Mouse (Mus musculus): Measurements from ENCODE around the gene U2af1l4.

The U2af1l4 gene

DNA sequence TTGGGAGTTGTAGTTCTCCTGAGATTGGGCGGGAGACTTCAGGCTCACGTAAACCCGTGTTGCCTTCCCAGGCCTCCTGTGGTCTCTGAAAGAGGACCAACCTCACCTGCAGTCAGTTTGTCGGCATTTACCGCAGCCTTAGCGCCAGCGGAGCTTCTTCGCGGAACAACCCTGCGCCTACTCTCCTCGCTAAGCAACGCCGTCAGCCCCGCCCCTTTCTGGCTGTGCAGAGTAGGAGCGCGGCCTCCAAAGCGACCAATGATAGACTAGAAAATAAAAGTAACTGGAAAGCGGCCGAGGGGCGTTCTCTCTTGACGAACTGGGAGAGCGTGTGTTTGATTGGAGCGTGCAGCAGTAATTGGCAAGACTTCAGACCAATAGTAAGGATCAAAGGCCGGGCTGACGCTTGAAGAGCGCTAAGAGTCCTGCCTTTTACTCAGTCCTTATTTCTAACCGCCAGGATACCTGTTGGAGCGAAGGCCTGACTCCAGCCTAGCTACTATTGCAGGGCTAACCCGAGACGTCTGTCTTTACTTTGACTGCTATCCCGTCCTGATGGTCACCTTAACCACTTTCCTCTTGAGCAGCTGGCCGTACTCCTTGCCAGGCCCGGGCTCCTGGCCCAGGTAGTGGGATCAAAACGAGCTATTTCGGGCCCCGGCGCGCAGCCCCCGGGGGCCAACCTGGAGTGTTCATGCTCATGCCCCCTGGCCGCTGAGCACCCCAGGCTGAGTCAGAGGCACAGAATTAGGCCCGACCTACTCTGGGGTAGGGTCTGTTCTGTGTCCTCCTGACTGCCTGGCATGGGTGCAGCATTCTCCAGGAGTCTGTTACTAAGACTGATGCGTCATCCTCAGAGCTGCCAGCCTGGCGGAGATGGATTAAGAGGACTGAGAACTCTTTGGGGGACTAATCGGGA lies 10.7 kb upstream of the U2af1l4 start, which contains the start of the genes Hspb6 and Proser3:
Gene Hspb6, plus strand, starts transcription at position 77 of the 919 bp plus-strand sequence.
Gene Proser3, minus strand, starts transcription at position 198 of the 919 bp plus-strand sequence.
- DNase-seq (ENCODE audit: low read depth) = peak; percentile 99

- DNase-seq (ENCODE audit: low read depth) = peak; percentile 60
Observed at GRCm38 (mm10) chr7:30553021-30553589, 10.0 kb upstream of the U2af1l4 start.

DNA sequence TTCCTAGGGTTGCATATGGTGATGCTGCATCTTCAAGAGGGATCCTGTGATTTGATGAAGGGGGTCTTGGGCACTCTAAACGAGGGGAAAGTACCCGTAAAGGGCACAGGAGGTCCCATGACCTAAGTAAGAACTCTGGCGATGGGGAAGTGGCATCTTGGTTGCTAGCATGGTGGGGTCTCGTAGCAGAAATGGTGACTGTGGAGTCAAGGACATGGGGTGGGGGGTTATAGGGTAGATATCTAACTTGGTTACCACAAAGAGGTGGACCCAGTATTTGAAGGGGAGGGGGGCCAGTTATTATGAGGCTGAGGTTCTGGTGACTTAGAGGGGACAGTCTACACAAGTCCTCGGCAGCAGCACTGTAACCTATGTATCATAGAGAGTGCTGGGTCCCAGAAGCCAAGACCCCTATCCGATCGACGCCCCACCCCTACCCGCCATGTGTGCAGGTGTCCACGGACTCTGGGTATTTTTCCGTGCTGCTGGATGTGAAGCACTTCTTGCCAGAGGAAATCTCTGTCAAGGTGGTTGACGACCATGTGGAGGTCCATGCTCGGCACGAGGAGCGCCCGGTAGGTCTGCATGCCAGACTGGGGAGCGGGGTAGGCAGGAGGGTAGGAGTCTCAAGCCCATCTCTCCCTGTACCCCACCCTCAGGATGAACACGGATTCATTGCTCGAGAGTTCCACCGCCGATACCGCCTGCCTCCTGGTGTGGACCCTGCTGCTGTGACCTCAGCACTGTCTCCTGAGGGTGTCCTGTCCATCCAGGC lies 9.1 kb upstream of the U2af1l4 start:
- no peak for DNase-seq (ENCODE audit: low read depth)

GRCm38 (mm10) chr7:30556894-30557536 lies 6.1 kb upstream of the U2af1l4 start:
- DNase-seq (ENCODE audit: low read depth) = peak; percentile 59

- no peak for DNase-seq (ENCODE audit: low read depth)
Observed at GRCm38 (mm10) chr7:30557901-30558514, 5.1 kb upstream of the U2af1l4 start.

- DNase-seq (ENCODE audit: low read depth) = peak; percentile 53
Observed at GRCm38 (mm10) chr7:30558656-30559442, 4.3 kb upstream of the U2af1l4 start.

DNA sequence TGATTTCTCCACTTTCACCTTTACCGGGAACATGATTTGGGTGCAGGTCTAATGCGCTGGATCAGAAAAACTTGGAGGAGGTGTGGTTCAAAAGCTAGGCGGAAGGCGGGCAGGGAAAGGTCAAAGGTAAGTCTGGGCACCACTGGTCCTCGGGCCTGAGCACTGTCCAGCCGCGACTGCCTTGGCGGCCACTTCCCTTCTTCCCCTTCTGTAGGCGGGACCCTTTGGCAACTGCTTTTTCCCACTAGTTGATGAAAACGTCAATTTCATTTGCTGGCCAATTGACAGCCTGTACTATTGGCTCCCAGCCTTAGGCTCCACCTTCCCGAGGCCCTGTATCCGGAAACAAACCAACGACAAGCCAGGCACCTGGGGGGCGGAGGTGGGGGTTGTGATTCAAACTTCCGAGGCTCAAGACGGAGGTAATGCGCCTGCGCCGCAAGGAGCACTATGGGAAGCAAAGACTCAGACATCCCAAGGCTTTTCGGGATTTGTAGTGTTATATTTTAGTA lies 3.6 kb upstream of the U2af1l4 start, which contains the start of gene Lin37:
Gene Lin37, minus strand, starts transcription at position 396 of the 512 bp plus-strand sequence.
- peak; percentile 96 for DNase-seq (ENCODE audit: low read depth)

DNA sequence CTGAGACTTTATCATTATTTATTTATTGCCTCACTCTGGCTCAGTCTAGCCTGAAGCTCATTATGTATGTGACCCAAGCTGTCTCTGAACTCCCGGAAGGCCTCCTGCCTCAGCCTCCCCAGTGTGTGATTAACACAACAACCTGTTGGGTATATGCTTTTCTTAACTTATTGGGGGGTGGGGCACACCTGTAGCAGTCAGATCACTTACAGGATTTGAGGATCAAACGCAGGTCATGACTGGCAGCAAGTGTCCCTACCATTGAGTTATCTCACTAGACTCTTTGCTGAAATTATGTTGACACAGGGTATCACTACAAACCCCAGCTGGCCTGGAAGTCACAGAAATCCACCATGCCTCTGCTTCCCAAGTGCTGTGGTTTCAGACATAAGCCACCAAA lies 2.8 kb upstream of the U2af1l4 start:
- no peak for DNase-seq (ENCODE audit: low read depth)

DNA sequence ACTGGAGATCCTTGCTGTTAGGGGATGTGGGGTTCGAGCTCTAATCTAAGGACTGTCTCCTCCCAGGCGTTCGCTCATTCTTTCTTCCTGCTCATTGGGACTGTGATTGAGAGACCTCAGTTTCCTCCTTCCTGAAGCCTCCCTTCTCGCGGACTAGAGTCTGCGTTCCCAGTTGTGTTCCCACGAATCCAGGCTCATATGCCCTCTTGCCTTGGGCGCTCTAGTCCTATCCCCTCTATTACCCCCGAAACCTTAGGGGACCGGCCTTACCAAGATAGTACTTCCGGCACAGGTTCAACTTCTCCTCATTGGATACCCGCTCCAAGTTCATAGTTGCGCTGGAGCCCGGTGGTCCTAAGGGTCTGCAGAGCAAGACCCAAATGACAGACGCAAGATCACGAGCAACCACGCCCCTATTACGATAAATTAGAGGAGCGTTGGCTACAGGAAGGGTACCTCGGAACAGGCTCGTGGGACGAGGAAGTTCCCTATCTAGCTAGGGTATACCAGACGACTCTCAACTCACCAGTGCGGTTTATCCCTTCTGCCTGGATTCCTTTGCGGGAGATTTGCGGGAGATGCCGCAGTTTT lies 480 bp upstream of the U2af1l4 start:
- no peak for DNase-seq (ENCODE audit: low read depth)

DNA sequence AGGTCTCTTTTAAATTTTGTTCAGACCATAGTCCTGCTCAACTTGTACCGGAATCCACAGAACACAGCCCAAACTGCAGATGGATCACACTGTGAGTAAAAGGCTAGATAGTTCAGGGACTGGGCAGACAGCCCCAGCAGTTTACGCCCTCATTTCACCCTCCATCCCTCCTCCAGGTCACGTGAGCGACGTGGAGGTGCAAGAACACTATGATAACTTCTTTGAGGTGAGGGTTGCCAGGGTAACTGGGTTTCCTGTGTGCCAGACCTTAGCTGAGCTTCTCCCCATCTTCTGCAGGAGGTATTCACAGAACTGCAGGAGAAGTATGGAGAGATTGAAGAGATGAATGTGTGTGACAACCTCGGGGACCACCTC lies 792 bp downstream of the U2af1l4 start:
- peak; percentile 93 for DNase-seq (ENCODE audit: low read depth)

DNA sequence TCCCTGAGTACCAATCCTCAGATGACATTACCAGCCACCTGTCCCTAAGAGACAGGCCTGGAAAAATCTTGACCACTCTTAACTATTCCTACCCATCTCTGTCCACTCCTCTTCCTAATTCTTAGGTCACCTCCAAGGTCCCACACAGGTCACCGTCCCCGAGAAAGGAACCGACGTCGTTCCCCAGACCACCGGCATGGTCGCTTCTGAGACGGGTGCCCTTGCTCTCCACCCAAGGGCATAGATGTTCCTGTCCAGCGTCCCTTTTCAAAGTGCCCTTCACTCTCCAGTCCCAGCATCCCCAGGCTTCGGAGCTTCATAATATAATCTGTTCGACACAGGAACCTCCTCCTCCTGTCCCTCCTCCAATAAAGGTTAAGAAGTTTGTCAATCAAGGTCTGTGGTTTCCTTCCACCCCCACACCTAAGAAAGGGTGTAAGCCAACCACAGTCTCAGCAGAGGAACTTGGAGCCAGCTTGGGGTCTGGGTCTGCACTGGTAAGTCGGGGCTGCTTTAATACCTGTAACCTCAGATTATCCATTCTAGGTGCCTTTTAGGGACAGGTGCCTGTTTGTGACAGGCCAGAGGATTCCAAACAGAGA lies 2.0 kb downstream of the U2af1l4 start, which contains the start of gene Igflr1:
Gene Igflr1, plus strand, starts transcription at position 458 of the 602 bp plus-strand sequence.
- DNase-seq (ENCODE audit: low read depth) = peak; percentile 76

GRCm38 (mm10) chr7:30566033-30566432 lies 2.9 kb downstream of the U2af1l4 start:
- no peak for DNase-seq (ENCODE audit: low read depth)

DNA sequence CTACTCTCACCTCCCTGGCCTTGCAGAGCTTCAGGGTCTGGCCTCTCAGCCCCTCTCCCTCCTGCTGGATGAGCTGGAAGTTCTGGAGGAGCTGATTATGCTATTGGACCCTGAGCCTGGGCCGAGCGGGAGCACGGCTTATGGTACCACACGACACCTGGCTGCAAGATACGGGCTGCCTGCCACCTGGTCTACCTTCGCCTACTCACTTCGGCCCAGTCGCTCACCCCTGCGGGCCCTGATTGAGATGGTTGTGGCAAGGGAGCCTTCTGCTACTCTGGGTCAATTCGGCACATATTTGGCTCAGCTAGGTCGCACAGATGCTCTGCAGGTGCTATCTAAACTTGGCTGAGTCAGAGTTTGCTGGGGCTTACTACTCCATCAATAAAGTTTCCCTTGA lies 4.5 kb downstream of the U2af1l4 start:
- no peak for DNase-seq (ENCODE audit: low read depth)

- no peak for DNase-seq (ENCODE audit: low read depth)
Observed at GRCm38 (mm10) chr7:30572389-30572788, 9.3 kb downstream of the U2af1l4 start.

GRCm38 (mm10) chr7:30572969-30573368 lies 9.9 kb downstream of the U2af1l4 start:
- no peak for DNase-seq (ENCODE audit: low read depth)

DNA sequence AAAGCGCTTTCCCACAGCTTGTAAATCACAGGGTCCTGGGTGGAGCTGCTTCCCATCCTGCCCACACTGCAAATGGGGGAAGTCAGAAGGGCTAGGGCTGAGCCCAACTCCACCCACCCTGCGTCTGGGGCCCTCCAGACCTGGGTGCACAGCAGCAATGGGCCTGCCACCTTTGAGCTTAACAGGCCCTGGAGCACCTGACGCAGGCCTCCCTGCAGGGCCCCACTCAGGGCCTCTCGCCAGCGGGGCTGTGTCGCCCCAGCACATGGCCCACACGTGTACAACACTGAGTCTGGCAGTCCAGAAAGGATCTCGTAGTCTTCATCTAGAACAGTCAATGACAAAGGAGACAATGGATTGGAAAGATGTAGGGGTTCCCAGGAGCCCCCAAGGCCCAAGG lies 16.8 kb downstream of the U2af1l4 start:
- no peak for DNase-seq (ENCODE audit: low read depth)

DNA sequence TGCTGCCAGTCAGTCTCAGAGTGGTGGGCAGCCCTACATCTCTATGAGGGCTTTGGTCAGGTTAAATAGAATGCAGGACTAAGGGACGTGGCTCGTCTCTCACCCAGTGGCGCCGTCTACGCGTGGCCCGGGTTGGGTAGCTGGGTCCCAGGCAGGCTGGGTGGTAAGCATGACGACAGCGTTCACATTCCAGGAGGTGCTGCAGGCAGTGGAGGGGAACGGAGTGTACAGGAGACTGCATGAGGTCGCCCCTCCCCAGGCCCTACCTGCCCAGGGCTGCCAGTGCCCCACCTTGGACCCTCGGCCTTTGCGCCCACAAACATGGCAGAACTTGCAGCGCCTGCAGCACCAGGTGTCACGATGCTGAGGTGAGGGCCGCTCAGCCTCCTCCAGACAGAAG lies 18.4 kb downstream of the U2af1l4 start:
- DNase-seq (ENCODE audit: low read depth) = no peak

GRCm38 (mm10) chr7:30584339-30584738 lies 21.2 kb downstream of the U2af1l4 start:
- no peak for DNase-seq (ENCODE audit: low read depth)

DNA sequence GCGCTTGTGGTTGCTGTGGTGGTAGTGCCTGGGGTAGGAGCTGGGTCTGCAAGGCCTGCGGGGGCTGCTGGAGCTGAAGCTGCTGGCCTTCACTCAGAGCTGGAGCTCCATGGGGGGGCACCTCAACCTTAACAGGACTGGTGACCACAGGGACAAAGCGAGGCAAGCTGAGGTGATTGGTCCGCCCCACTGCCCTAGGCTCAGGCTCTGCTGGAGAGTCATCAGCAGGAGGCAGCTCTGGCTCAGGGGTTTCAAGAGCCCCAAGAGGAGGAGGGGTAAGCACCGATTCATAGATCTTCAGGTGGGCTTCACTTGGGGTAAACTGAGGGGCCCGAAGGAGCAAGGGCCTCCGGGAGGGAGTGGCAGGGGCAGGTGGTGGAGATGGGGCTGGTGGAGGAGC lies 22.1 kb downstream of the U2af1l4 start:
- DNase-seq (ENCODE audit: low read depth) = no peak

Data from induced T-regulatory cell, adult 2 months (primary cell).